In genomic region chr9:62265278-62265677, GRCm38 (mm10) we compare ENCODE assay signal across 30 mouse cellular contexts. TPM values are rescaled to one million over a fixed set of nuclear protein-coding genes. Genes with fewer than 3 reads are reported as not detected.
DNase-seq lines count a peak whose midpoint lies in the region; ATAC-seq and TF ChIP-seq lines count a peak whose summit lies in the region.
"Had no signal": no experiment of that assay in that cellular context is flagged by ENCODE, and none has a peak within 500 bp of the region (broad histone marks: within the 10 kb centered on the region; RNA-seq: fewer than 3 reads in every experiment).

No protein-coding gene starts in this region.

- TF ChIP-seq CTCF in liver, postnatal 0 days (IDR thresholded peaks at IDR 0.05; ENCODE audit: low read depth) = no peak
- no peak for TF ChIP-seq CTCF in kidney, adult 2 months (conservative IDR thresholded peaks at IDR 0.05; ENCODE audit: insufficient read depth, insufficient read length, low read depth, low read length)

- no peak overlapping the region for H3K9ac ChIP-seq in liver, embryonic 11.5 days (ENCODE audit: low read depth, low read length)
- no peak overlapping the region for H3K9ac ChIP-seq in liver, postnatal 0 days (replicated peaks)
- H3K9ac ChIP-seq: forebrain, embryonic 15.5 days; hindbrain, embryonic 13.5 days; limb, embryonic 13.5 days; lung, embryonic 14.5 days; midbrain, embryonic 12.5 days had no signal

- no peak overlapping the region for H3K27ac ChIP-seq in liver, embryonic 11.5 days (ENCODE audit: low read depth, low read length)
- H3K27ac ChIP-seq in liver, postnatal 0 days (ENCODE audit: low read depth) = no peak overlapping the region
- no peak overlapping the region for H3K27ac ChIP-seq in kidney, adult 2 months (ENCODE audit: insufficient read depth, low read depth, low read length)
- H3K27ac ChIP-seq: forebrain, embryonic 15.5 days; heart, embryonic 10.5 days; hindbrain, embryonic 13.5 days; limb, embryonic 13.5 days; midbrain, embryonic 12.5 days had no signal

- 0 out of 2 replicates have a peak, but pooled peaks cover 3% of the 10 kb centered on the region for H3K4me1 ChIP-seq in liver, embryonic 11.5 days (replicated peaks; ENCODE audit: control insufficient read depth, insufficient read depth, low read length)
- H3K4me1 ChIP-seq in liver, postnatal 0 days (ENCODE audit: insufficient read depth) = no peaks in the 10 kb centered on the region
- H3K4me1 ChIP-seq in kidney, adult 2 months (ENCODE audit: control insufficient read depth, insufficient read depth, low read length) = no peaks in the 10 kb centered on the region
- H3K4me1 ChIP-seq: forebrain, embryonic 15.5 days; hindbrain, embryonic 13.5 days; limb, embryonic 13.5 days; midbrain, embryonic 12.5 days had no signal

- no peaks in the 10 kb centered on the region for H3K27me3 ChIP-seq in liver, embryonic 11.5 days (replicated peaks; ENCODE audit: control insufficient read depth, insufficient read depth, low read length)
- H3K27me3 ChIP-seq in liver, postnatal 0 days (ENCODE audit: insufficient read depth, low read length) = no peaks in the 10 kb centered on the region
- no peaks in the 10 kb centered on the region for H3K27me3 ChIP-seq in kidney, adult 2 months (replicated peaks; ENCODE audit: control insufficient read depth, insufficient read depth, low read length)
- H3K27me3 ChIP-seq: forebrain, embryonic 15.5 days; hindbrain, embryonic 13.5 days; limb, embryonic 13.5 days; midbrain, embryonic 12.5 days had no signal

- TF ChIP-seq EP300 in liver, postnatal 0 days (IDR thresholded peaks at IDR 0.05; ENCODE audit: low read depth) = no peak

- WGBS in liver, embryonic 11.5 days = 45% methylated on average over 10 of the region's 10 CpGs
- WGBS in liver, postnatal 0 days (ENCODE audit: insufficient replicate concordance) = 37% methylated on average over 10 of the region's 10 CpGs
- 76% methylated on average over 10 of the region's 10 CpGs for WGBS in kidney, adult 2 months

- ATAC-seq in liver, embryonic 11.5 days (replicated peaks; ENCODE audit: low FRiP score) = peak; percentile 63; the same call in 1 of the 2 replicates
- ATAC-seq in liver, postnatal 0 days = peak; percentile 68
- ATAC-seq: activated CD4-positive, CD25-positive, alpha-beta regulatory T cell, adult 4 months; forebrain, embryonic 15.5 days had no signal

- no peaks in the 10 kb centered on the region for H3K9me3 ChIP-seq in liver, embryonic 11.5 days (ENCODE audit: control insufficient read depth, low read length)
- no peaks in the 10 kb centered on the region for H3K9me3 ChIP-seq in liver, postnatal 0 days (ENCODE audit: low read length)
- H3K9me3 ChIP-seq: forebrain, embryonic 15.5 days; heart, embryonic 10.5 days; hindbrain, embryonic 13.5 days; limb, embryonic 13.5 days; midbrain, embryonic 12.5 days had no signal

- H3K4me2 ChIP-seq in liver, embryonic 11.5 days = 0 out of 2 replicates have a peak overlapping the region, but pooled peaks have one; percentile 5
- H3K4me2 ChIP-seq in liver, postnatal 0 days (ENCODE audit: low read depth, low read length) = no peak overlapping the region
- H3K4me2 ChIP-seq: forebrain, embryonic 15.5 days; hindbrain, embryonic 13.5 days; limb, embryonic 13.5 days; lung, embryonic 14.5 days; midbrain, embryonic 12.5 days had no signal

- H3K36me3 ChIP-seq in liver, embryonic 11.5 days (ENCODE audit: control insufficient read depth, insufficient read depth, low read length) = no peaks in the 10 kb centered on the region
- no peaks in the 10 kb centered on the region for H3K36me3 ChIP-seq in liver, postnatal 0 days (replicated peaks; ENCODE audit: insufficient read depth, low read length)
- H3K36me3 ChIP-seq in kidney, adult 2 months (ENCODE audit: control insufficient read depth, insufficient read depth, low read length) = no peaks in the 10 kb centered on the region
- H3K36me3 ChIP-seq: forebrain, embryonic 15.5 days; heart, embryonic 10.5 days; hindbrain, embryonic 13.5 days; limb, embryonic 13.5 days; midbrain, embryonic 12.5 days had no signal

- no peak for TF ChIP-seq POLR2A in kidney, adult 2 months (IDR thresholded peaks at IDR 0.05; ENCODE audit: low read depth, low read length)

- no peak overlapping the region for H3K4me3 ChIP-seq in liver, embryonic 11.5 days (ENCODE audit: low read depth, low read length)
- no peak overlapping the region for H3K4me3 ChIP-seq in liver, postnatal 0 days (ENCODE audit: low read depth, low read length)
- no peak overlapping the region for H3K4me3 ChIP-seq in kidney, adult 2 months (ENCODE audit: insufficient read depth, low read depth, low read length)
- H3K4me3 ChIP-seq: forebrain, embryonic 15.5 days; heart, embryonic 10.5 days; hindbrain, embryonic 13.5 days; limb, embryonic 13.5 days; midbrain, embryonic 12.5 days had no signal

- peak; percentile 93 for DNase-seq in 416B (ENCODE audit: low read depth)
- DNase-seq in c-Kit-positive CD71-positive TER-119-negative erythroid progenitor cells, embryonic 14.5 days (ENCODE audit: low read depth) = peak; percentile 37
- DNase-seq in liver, embryonic 11.5 days (ENCODE audit: low spot score) = peak; percentile 50
- DNase-seq in liver, postnatal 0 days = no peak
- DNase-seq in adipocyte (ENCODE audit: low spot score) = no peak
- DNase-seq in heart, postnatal 10 days = no peak
- DNase-seq in heart, postnatal 4 days = no peak
- DNase-seq in kidney, adult 2 months = no peak
- DNase-seq: adrenal gland, postnatal 10 days; cerebellum, adult 8-10 months; cerebellum, postnatal 36 days; kidney, adult 11 months; kidney, postnatal 10 days; lung, embryonic 14.5 days; lung, postnatal 4 days; thymus, adult 18-20 months; thymus, postnatal 36 days had no signal

- intact Hi-C loops in heart, postnatal 10 days (cut with DNase I) = no loop called here

RNA-seq across cellular contexts. Expression of gene Spesp1, which starts 16.7 kb away (rescaled TPM):
- polyA plus RNA-seq in liver, embryonic 11.5 days (2014; fragmentation: Nextera tagmentation; extraction: Ambion mirVana) = not detected in 2 replicates
- not detected in 2 replicates for polyA plus RNA-seq in liver, postnatal 0 days (2015; fragmentation: Nextera tagmentation; extraction: Ambion mirVana)
- not detected for total RNA-seq in heart, postnatal 10 days (2021)
- not detected for total RNA-seq in heart, postnatal 4 days (2021)
- 0.08 TPM in 1 of 2 replicates, not detected in the other for polyA plus RNA-seq in kidney, adult 2 months (2012; rRNA removed)
- total RNA-seq: adrenal gland, postnatal 10 days; gastrocnemius, adult 8-10 months; left cerebral cortex, postnatal 14 days had no signal
- polyA plus RNA-seq: activated CD4-positive, CD25-positive, alpha-beta regulatory T cell, adult 4 months; embryonic facial prominence, embryonic 14.5 days; forebrain, embryonic 15.5 days; heart, embryonic 10.5 days; heart, embryonic 16.5 days; hindbrain, embryonic 13.5 days; limb, embryonic 13.5 days; lung, embryonic 14.5 days; midbrain, embryonic 12.5 days; neural tube, embryonic 11.5 days; spleen, adult 2 months; stomach, embryonic 14.5 days had no signal

Comparison
In these comparisons a context has a peak if more than half of its experiments do, and no peak if none do; other contexts are left out.
1. DNase-seq: peak in 416B (single experiment), c-Kit-positive CD71-positive TER-119-negative erythroid progenitor cells, embryonic 14.5 days (single experiment) and liver, embryonic 11.5 days (single experiment); none in liver, postnatal 0 days (single experiment), adipocyte (single experiment), heart, postnatal 10 days (0 of 2), heart, postnatal 4 days (single experiment) and kidney, adult 2 months (single experiment).